Mouse (Mus musculus) kidney, adult 9 months (tissue): ENCODE results near the gene Coro7.

ENCODE experiments used
- DNase-seq: peaks from one replicate; pipeline ENCODE4 v3.0.0; 2022

Coro7 gene

GRCm38 (mm10) chr16:4611676-4612075 lies 67.9 kb downstream of the Coro7 start:
- no peak for DNase-seq

GRCm38 (mm10) chr16:4611193-4611592 lies 68.4 kb downstream of the Coro7 start:
- DNase-seq = no peak

GRCm38 (mm10) chr16:4608532-4609059 lies 71.0 kb downstream of the Coro7 start:
- DNase-seq = no peak

- peak; percentile 92 for DNase-seq
These were observed 71.6 kb downstream of the Coro7 start for GRCm38 (mm10) chr16:4607818-4608531.

- DNase-seq = peak; percentile 87
These were observed 73.0 kb downstream of the Coro7 start for GRCm38 (mm10) chr16:4606431-4607084.

- no peak for DNase-seq
These were observed 74.0 kb downstream of the Coro7 start for GRCm38 (mm10) chr16:4605514-4606131.

- DNase-seq = no peak
These were observed 75.2 kb downstream of the Coro7 start for GRCm38 (mm10) chr16:4604293-4604837.

- DNase-seq = no peak
These were observed 76.1 kb downstream of the Coro7 start for GRCm38 (mm10) chr16:4603453-4603837.

- peak; percentile 90 for DNase-seq
These were observed 76.7 kb downstream of the Coro7 start for GRCm38 (mm10) chr16:4602766-4603452.

GRCm38 (mm10) chr16:4602189-4602588 lies 77.4 kb downstream of the Coro7 start:
- peak; percentile 97 for DNase-seq

GRCm38 (mm10) chr16:4600701-4601310 lies 78.8 kb downstream of the Coro7 start:
- peak; percentile 95 for DNase-seq

GRCm38 (mm10) chr16:4599616-4600015 lies 80.0 kb downstream of the Coro7 start:
- DNase-seq = no peak

GRCm38 (mm10) chr16:4598891-4599543 lies 80.6 kb downstream of the Coro7 start:
- no peak for DNase-seq

- no peak for DNase-seq
These were observed 81.5 kb downstream of the Coro7 start for GRCm38 (mm10) chr16:4598041-4598440.

- DNase-seq = peak; percentile 27
These were observed 82.3 kb downstream of the Coro7 start for GRCm38 (mm10) chr16:4597296-4597695.

GRCm38 (mm10) chr16:4596836-4597235 lies 82.7 kb downstream of the Coro7 start:
- no peak for DNase-seq

- DNase-seq = peak; percentile 31
These were observed 83.3 kb downstream of the Coro7 start for GRCm38 (mm10) chr16:4596141-4596728.

GRCm38 (mm10) chr16:4595527-4595963 lies 84.0 kb downstream of the Coro7 start:
- peak; percentile 89 for DNase-seq

- peak; percentile 38 for DNase-seq
These were observed 84.6 kb downstream of the Coro7 start for GRCm38 (mm10) chr16:4594814-4595526.

GRCm38 (mm10) chr16:4593971-4594813 lies 85.4 kb downstream of the Coro7 start, which contains the start of gene Glis2:
Gene Glis2 (plus strand): TSS chr16:4594713.
- peak; percentile 86 for DNase-seq
